Mouse (Mus musculus) C3H10T1/2 (cell line): ENCODE measurements around the gene Olfr1086. TPM values are rescaled to one million over a fixed set of nuclear protein-coding genes. Genes with fewer than 3 reads are reported as not detected.

Experiments
- polyA plus RNA-seq, 2 experiments: library from polyadenylated mRNA; unstranded; fragments of >200 nt; fragmentation: generic; extraction: Trizol; gene quantifications; one replicate each; pipeline ENCODE4 v1.2.1; 2012; ENCODE audit warnings: missing spikeins in 2 of 2

The Olfr1086 gene
- polyA plus RNA-seq = not detected

GRCm38 (mm10) chr2:86679992-86680391, at the start of gene Olfr1086:
Olfr1086 (minus strand) TSS chr2:86680092.

GRCm38 (mm10) chr2:86698295-86698694, 18.4 kb upstream of the Olfr1086 start, which contains the start of gene Olfr1087:
Olfr1087 (minus strand) TSS chr2:86698395.

GRCm38 (mm10) chr2:86661919-86662318, 18.0 kb downstream of the Olfr1086 start, which contains the start of gene Olfr1085:
Olfr1085 (minus strand) TSS chr2:86662019.

GRCm38 (mm10) chr2:86639625-86640024, 40.3 kb downstream of the Olfr1086 start, which contains the start of gene Olfr1084:
Olfr1084 (minus strand) TSS chr2:86639725.

Other genes with a start within 250 kb of the Olfr1086 start
- not detected for gene Olfr1065, start 229.5 kb downstream of the Olfr1086 start, polyA plus RNA-seq
- gene Olfr1066, start 223.8 kb downstream of the Olfr1086 start, polyA plus RNA-seq = not detected
- gene Olfr228, start 192.7 kb downstream of the Olfr1086 start, polyA plus RNA-seq = not detected
- gene Olfr1076, start 171.6 kb downstream of the Olfr1086 start, polyA plus RNA-seq = not detected
- gene Olfr1079, start 137.6 kb downstream of the Olfr1086 start, polyA plus RNA-seq = not detected
- not detected for gene Olfr1080, start 121.9 kb downstream of the Olfr1086 start, polyA plus RNA-seq
- gene Olfr1082, start 81.1 kb downstream of the Olfr1086 start, polyA plus RNA-seq = not detected
- not detected for gene Olfr1084, start 40.4 kb downstream of the Olfr1086 start, polyA plus RNA-seq
- gene Olfr1085, start 18.1 kb downstream of the Olfr1086 start, polyA plus RNA-seq = not detected
- not detected for gene Olfr1087, start 18.3 kb upstream of the Olfr1086 start, polyA plus RNA-seq
- gene Olfr1089, start 53.6 kb upstream of the Olfr1086 start, polyA plus RNA-seq = not detected
- not detected for gene Olfr1090, start 78.9 kb upstream of the Olfr1086 start, polyA plus RNA-seq
- not detected for gene Olfr1093, start 102.4 kb upstream of the Olfr1086 start, polyA plus RNA-seq
- gene Olfr141, start 129.9 kb upstream of the Olfr1086 start, polyA plus RNA-seq = not detected
- gene Olfr1094, start 144.6 kb upstream of the Olfr1086 start, polyA plus RNA-seq = not detected
- not detected for gene Olfr1095, start 171.6 kb upstream of the Olfr1086 start, polyA plus RNA-seq
- not detected for gene Gm13723, start 194.7 kb upstream of the Olfr1086 start, polyA plus RNA-seq
- not detected for gene Olfr1097, start 212.1 kb upstream of the Olfr1086 start, polyA plus RNA-seq
- not detected for gene Olfr1098, start 244.5 kb upstream of the Olfr1086 start, polyA plus RNA-seq